Mouse (Mus musculus) cerebral cortex, adult 2 months (tissue): Measurements from ENCODE around the gene Hsf5.

Source experiments
- WGBS: fragments of 180-500 bp; shearing (Covaris S2); methylation state at CpG from one replicate; pipeline ENCODE4 v1.1.7; 2018; 5-methylcytosine and 5-hydroxymethylcytosine counted together

Hsf5 gene

DNA sequence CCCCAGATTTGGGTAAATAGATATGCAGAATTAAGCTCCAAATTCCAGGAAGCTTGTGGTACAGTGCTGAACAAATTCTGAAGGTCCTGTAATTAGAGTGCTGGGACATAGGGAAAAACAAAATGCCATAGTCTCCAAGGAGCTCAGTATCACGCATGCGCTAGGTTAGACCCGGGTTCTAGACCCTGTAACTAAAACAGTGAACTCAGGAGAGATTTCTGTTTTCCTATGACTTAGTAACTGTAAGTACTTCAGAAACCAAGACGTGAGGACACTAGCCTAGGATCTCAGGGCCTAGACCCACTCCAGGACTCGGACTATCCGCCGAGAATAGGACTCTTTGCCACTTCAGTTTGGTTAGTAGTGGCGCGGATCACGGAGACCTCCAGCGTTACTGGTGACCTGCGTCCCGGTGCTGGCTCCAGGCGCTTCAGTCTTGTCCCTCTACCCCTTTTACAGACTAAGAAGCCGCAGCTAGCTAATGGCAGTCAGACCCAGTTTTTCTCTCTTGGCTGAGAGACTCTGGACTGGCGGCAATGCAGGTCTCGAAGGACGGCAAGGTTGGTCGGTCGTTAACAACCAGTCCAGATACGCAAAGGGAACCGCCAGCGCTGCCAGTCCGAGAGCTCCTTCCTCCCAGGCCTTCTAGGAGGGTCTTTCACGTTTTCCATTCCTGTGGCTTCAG, 26.0 kb upstream of the Hsf5 start:
- WGBS: 2% methylated on average over 25 of the region's 25 CpGs

GRCm38 (mm10) chr11:87591526-87592353, 25.2 kb upstream of the Hsf5 start, which contains the start of gene Mtmr4:
TSS of gene Mtmr4 (plus strand) at chr11:87592162.
- under 1% methylated on average over 61 of the region's 61 CpGs for WGBS

- 0% methylated on average over 15 of the region's 15 CpGs for WGBS
Observed at GRCm38 (mm10) chr11:87592354-87592695, 24.6 kb upstream of the Hsf5 start.

- WGBS: 31% methylated on average over 13 of the region's 13 CpGs
Observed at GRCm38 (mm10) chr11:87592713-87593598, 24.0 kb upstream of the Hsf5 start.

DNA sequence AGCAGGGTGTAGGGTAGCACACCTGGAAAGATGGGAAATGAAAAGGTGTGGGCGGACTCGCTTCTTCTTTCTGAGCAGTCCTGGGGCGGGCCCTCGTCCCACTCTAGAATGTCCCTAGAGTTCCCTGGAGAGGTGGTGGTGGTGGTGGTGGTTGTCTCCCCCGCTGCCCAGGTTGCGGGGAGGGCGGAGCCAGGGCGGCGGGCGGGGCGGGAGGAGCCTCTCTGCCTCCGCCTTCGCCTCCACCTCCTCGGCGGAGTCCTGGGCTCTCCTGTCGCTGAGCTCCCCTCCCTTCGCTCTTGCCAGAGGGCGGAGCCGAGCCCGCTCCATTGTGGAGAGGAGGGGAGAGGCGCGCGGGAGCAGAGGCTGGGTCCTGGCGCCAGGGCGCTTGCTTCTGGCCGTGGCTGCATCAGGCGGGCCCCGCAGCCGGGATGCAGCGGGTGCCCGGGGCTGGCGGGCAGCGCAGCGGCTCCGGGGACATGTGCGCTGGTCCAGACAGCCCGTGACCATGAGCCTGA, 21.6 kb upstream of the Hsf5 start:
- WGBS: 2% methylated on average over 36 of the region's 37 CpGs

DNA sequence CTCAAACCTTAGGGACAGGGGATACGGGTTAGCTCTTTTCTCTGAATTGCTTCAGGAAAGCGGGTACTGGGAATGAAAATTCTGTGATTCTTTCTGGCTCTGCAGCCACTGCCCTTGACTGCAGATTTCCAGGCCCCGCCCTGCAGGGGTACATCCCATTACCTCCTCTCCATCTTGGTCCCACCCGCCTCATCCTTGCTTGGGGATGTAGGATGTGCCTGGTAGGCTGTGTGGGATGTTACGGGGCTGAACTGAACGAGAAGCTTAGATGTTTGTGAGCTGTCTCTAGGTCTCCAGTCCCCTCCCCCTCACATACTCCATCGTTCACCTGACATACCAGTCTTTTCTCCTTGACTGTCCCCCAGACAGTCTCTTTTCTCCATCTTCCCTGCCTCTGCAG, 21.0 kb upstream of the Hsf5 start:
- 10% methylated on average over 7 of the region's 7 CpGs for WGBS

DNA sequence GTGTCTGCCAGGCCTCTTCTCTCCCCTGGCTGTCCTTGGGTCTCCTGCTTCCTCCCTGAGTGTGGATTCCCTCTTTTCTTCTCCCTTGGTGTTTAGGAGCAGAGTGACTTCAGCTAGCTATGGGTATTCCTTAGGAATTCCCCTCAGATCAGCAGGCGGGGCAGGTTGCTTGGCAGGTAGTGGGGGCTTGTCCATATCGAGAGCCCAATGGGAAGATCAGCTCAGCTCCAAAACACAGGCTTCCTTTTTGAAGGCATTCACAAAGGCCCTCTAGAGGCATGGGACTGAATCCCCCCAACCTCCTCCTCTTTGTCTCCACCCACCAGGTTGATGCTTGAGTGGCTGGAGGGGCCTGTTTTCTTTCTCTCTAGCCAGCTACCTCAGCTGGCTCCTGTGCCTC, 20.5 kb upstream of the Hsf5 start:
- WGBS: 13% methylated on average over 2 of the region's 2 CpGs

GRCm38 (mm10) chr11:87599395-87600089, 17.4 kb upstream of the Hsf5 start:
- 81% methylated on average over 13 of the region's 13 CpGs for WGBS

DNA sequence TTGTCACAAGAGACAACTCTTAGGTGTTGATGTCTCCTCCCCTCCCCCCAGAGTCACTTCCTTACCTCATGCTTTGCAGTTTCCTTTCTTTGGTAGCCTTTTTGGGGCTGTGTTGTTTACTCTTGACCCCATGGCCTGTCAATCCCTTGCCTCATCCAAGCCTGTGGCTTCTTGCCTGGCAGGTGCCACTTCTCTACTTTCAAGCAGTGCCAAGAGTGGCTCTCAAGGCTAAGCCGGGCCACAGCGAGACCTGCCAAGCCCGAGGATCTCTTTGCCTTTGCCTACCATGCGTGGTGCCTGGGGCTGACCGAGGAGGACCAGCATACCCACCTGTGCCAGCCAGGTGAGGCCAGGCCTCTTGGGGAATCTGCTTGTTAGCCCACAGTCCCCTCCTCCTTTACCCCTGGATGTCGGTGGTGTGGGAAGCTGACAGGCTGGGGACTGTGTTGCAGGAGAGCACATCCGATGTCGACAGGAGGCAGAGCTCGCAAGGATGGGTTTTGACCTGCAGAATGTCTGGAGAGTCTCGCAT, 16.6 kb upstream of the Hsf5 start:
- 90% methylated on average over 10 of the region's 10 CpGs for WGBS

GRCm38 (mm10) chr11:87602234-87602633, 14.7 kb upstream of the Hsf5 start:
- WGBS: 88% methylated on average over 9 of the region's 9 CpGs

- WGBS: 87% methylated on average over 2 of the region's 2 CpGs
Observed at GRCm38 (mm10) chr11:87603571-87603970, 13.4 kb upstream of the Hsf5 start.

GRCm38 (mm10) chr11:87609264-87609663, 7.7 kb upstream of the Hsf5 start:
- WGBS: 64% methylated on average over 7 of the region's 7 CpGs

DNA sequence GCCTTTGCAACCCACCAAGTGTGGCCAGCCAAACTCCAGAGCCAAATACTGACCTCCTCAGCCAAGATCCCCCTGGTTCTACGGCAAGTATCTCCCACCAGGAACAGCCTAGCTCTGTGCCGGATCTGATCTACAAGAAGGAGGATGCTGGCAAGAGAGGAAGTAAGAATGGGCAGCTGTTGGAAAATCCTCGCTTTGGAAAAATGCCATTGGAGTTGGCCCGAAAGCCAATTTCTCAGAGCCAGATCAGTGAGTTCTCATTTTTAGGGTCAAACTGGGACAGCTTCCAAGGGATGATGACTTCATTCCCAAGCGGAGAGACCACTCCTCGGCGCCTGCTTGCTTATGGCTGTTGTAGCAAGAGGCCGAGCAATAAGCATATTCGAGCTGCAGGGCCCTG, 5.4 kb upstream of the Hsf5 start:
- 49% methylated on average over 9 of the region's 9 CpGs for WGBS

GRCm38 (mm10) chr11:87613972-87614371, 3.0 kb upstream of the Hsf5 start:
- WGBS: 64% methylated on average over 7 of the region's 7 CpGs

DNA sequence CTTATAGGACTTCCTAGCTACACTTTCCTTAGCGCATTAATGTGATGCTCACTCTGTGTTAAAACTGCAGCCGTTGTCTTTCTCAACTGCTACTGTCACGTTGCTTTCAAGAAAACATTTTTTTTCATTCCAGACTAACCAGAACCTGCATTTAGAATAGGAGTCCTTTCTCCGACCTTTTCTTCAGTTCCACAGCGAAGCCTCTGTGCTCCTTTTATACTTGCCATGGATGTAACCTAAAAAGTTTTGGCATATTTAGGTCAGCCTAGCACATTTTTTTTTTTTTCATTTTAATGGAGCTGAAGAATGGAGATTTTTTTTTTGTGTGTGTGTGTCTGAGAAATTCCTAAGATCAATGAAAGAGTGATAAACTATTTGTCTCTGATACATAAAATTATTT, 1.4 kb upstream of the Hsf5 start:
- WGBS: 51% methylated on average over 5 of the region's 5 CpGs

- WGBS: 64% methylated on average over 2 of the region's 2 CpGs
Observed at GRCm38 (mm10) chr11:87615952-87616351, 1.0 kb upstream of the Hsf5 start.

DNA sequence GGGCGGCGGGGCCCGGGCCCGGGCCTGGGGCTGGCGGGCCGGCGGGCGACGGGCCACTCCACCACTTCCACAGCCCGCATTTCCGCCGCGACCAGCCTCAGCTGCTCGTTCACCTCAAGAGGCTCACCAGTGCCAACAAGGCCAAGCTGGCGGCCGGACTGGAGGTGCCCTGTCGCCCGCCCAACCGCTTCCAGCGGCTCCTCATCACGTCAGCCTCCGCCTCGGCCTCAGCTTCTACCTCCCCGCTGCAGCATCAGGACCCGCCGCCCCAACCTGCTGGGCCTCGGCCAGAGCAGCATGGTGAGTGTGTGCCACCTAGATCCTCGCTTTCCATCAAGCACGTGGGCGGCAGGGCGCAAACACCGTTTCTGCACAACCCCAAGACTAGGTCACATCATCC, 642 bp downstream of the Hsf5 start:
- 94% methylated on average over 32 of the region's 32 CpGs for WGBS

- WGBS: 74% methylated on average over 4 of the region's 4 CpGs
Observed at GRCm38 (mm10) chr11:87623160-87623559, 6.2 kb downstream of the Hsf5 start.

DNA sequence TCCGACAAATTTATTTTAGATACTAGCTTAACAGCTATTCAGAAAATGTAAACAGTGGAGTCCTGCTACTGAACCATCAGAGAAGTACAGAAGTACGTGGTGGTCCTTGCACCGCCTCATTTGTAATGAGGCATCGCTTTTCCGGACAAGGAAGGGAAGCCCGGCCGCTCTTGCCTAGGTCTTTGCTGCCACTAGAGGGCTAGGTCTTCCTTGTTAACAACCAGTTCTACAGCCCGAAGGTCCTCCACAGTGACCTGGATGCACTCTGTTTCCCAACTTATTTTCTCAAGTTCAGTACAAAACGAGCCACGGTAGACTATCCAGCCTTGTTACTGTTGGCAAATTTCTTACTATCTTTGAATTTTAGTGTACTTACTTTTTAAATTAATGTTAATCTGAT, 12.9 kb downstream of the Hsf5 start:
- WGBS: 34% methylated on average over 10 of the region's 10 CpGs

DNA sequence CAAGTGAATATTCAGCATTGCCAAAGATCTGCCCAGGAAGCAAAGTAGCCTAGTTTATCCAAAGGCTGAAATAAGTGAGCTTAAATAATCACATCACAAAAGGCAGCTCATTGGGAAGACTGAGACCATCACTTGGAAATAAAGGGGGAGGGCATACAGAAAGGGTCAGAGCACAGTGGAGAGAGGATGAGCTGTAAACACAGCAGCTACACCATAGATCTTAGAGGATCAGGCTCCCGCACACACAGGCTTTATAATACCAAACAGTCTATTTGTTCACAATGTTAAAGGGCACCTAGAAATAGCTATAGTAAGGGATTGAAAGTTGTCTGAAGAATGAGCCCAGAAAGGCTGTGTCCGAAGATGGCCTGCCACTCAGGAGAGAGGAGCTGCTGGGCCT, 21.8 kb downstream of the Hsf5 start:
- WGBS: 37% methylated on average over 2 of the region's 2 CpGs

DNA sequence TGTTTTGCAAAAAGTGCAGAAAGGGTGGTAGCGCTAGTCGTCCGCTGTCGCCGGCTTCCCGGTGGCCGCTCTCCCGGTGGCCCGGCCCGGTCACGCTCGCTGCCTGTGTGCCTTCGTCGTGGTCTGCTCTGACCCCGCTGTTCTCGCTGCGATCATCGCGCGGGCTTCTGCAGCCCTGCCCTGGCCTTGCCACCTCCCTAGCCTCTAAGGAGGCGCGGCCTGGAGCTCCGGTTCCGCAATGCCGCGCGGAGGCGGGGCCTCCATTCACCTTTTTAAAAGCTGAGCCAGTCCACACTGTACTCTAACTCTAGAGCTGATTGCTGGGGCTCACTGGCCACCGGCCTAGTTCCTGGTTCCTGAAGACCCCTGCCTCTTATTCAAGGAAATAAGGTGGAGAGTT, 22.2 kb downstream of the Hsf5 start:
- WGBS: 20% methylated on average over 29 of the region's 29 CpGs
